Mouse (Mus musculus) hematopoietic stem cell, adult 5-6 weeks (primary cell): ENCODE measurements around the gene Ptcd2. TPM values are rescaled to one million over a fixed set of nuclear protein-coding genes. Genes with fewer than 3 reads are reported as not detected.

Source experiments
- ATAC-seq, 2 experiments: fragments of 125-278 bp in 1 of 2; replicated peaks in 1 of 2; 2 replicates each; pipeline ENCODE4 v1.8.0; 2016 to 2017; ENCODE audit warnings: inconsistent platforms in 2 of 2, mild to moderate bottlenecking in 2 of 2, moderate number of reproducible peaks in 2 of 2, low read depth in 1 of 2, moderate TSS enrichment in 1 of 2; ENCODE audit not compliant: low FRiP score in 2 of 2, poor library complexity in 2 of 2, severe bottlenecking in 2 of 2, insufficient read depth in 1 of 2, low TSS enrichment in 1 of 2
- total RNA-seq: library from RNA; stranded (forward); fragments of 172-1452, 232-1000 nt; gene quantifications from 2 replicates; pipeline ENCODE4 v1.2.3, GENCODE M21; 2017

The Ptcd2 gene
- total RNA-seq, result 62.5 and 73.9 TPM in 2 replicates

GRCm38 (mm10) chr13:99344599-99345575 lies at the start of gene Ptcd2, which contains the start of gene Mrps27:
TSS of gene Ptcd2 (minus strand) at chr13:99344705.
TSS of gene Mrps27 (plus strand) at chr13:99344786.
- peak; percentile 97 to 100 for ATAC-seq

GRCm38 (mm10) chr13:99393128-99393527 lies 48.6 kb upstream of the Ptcd2 start:
- ATAC-seq, result no peak

- no peak for ATAC-seq
These were observed 46.9 kb upstream of the Ptcd2 start for GRCm38 (mm10) chr13:99391417-99391816.

GRCm38 (mm10) chr13:99387901-99388811 lies 43.7 kb upstream of the Ptcd2 start:
- peak; percentile 39 to 42; a peak in 3 of 4 replicates for ATAC-seq

GRCm38 (mm10) chr13:99386341-99386740 lies 41.8 kb upstream of the Ptcd2 start:
- ATAC-seq, result no peak

GRCm38 (mm10) chr13:99385911-99386310 lies 41.4 kb upstream of the Ptcd2 start:
- no peak for ATAC-seq

- ATAC-seq, result no peak
These were observed 40.2 kb upstream of the Ptcd2 start for GRCm38 (mm10) chr13:99384555-99385203.

GRCm38 (mm10) chr13:99382373-99382772 lies 37.9 kb upstream of the Ptcd2 start:
- no peak for ATAC-seq

- ATAC-seq, result no peak
These were observed 33.7 kb upstream of the Ptcd2 start for GRCm38 (mm10) chr13:99378223-99378622.

- no peak for ATAC-seq
These were observed 32.5 kb upstream of the Ptcd2 start for GRCm38 (mm10) chr13:99377055-99377454.

GRCm38 (mm10) chr13:99375550-99375949 lies 31.0 kb upstream of the Ptcd2 start:
- peak; percentile 65 to 76; a peak in 3 of 4 replicates for ATAC-seq

- no peak for ATAC-seq
These were observed 29.7 kb upstream of the Ptcd2 start for GRCm38 (mm10) chr13:99374191-99374590.

- no peak for ATAC-seq
These were observed 29.2 kb upstream of the Ptcd2 start for GRCm38 (mm10) chr13:99373684-99374083.

GRCm38 (mm10) chr13:99371285-99371684 lies 26.8 kb upstream of the Ptcd2 start:
- ATAC-seq, result no peak

- ATAC-seq, result no peak
These were observed 24.6 kb upstream of the Ptcd2 start for GRCm38 (mm10) chr13:99369103-99369502.

GRCm38 (mm10) chr13:99367554-99368174 lies 23.2 kb upstream of the Ptcd2 start:
- no peak for ATAC-seq
